Mouse (Mus musculus) MEL (cell line): Measurements from ENCODE around the gene Mfsd2b. TPM values are rescaled to one million over a fixed set of nuclear protein-coding genes. Genes with fewer than 3 reads are reported as not detected.
A peak's percentile ranks its signal among the peaks of the same experiment; 100 is the strongest.

Source experiments
- DNase-seq: peaks from one replicate; pipeline ENCODE4 v3.0.0; 2011; ENCODE audit warnings: low read depth, low spot score
- H3K27ac ChIP-seq: 2 replicates; pipeline ENCODE4 v1.5.1; 2012; ENCODE audit warnings: low read depth, mild to moderate bottlenecking, control low read depth, low read length, moderate library complexity; ENCODE audit not compliant: control insufficient read depth
- H3K27me3 ChIP-seq, 2 experiments: fragments of 150-350 bp in 1 of 2; sonication (generic) in 1 of 2; 2 replicates each; pipeline ENCODE4 v1.6.1; 2012; ENCODE audit warnings: low read length in 2 of 2, mild to moderate bottlenecking in 2 of 2, improper control_type of control experiment in 1 of 2, moderate library complexity in 1 of 2; ENCODE audit not compliant: insufficient read depth in 2 of 2, control insufficient read depth in 1 of 2
- H3K36me3 ChIP-seq, 2 experiments: 2 replicates each; pipeline ENCODE4 v1.6.1; 2012 to 2014; ENCODE audit warnings: low read length in 2 of 2, improper control_type of control experiment in 1 of 2, inconsistent platforms in 1 of 2, mild to moderate bottlenecking in 1 of 2; ENCODE audit not compliant: insufficient read depth in 2 of 2, control insufficient read depth in 1 of 2
- H3K4me1 ChIP-seq, 2 experiments: fragments of 150-350 bp in 1 of 2; sonication (generic) in 1 of 2; 2 replicates each; pipeline ENCODE4 v1.6.1; 2012; ENCODE audit warnings: low read length in 2 of 2, improper control_type of control experiment in 1 of 2, mild to moderate bottlenecking in 1 of 2; ENCODE audit not compliant: insufficient read depth in 2 of 2, control insufficient read depth in 1 of 2
- H3K4me3 ChIP-seq, 2 experiments: fragments of 150-350 bp in 1 of 2; sonication (generic) in 1 of 2; 2 replicates each; pipeline ENCODE4 v1.5.1; 2012; ENCODE audit warnings: low read depth in 2 of 2, low read length in 2 of 2, mild to moderate bottlenecking in 2 of 2, moderate library complexity in 2 of 2, control low read depth in 1 of 2, improper control_type of control experiment in 1 of 2; ENCODE audit not compliant: control insufficient read depth in 1 of 2, insufficient read depth in 1 of 2
- H3K79me2 ChIP-seq: 2 replicates; pipeline ENCODE4 v1.6.1; 2012; ENCODE audit warnings: mild to moderate bottlenecking, low read length, moderate library complexity; ENCODE audit not compliant: control insufficient read depth, poor library complexity, insufficient read depth
- H3K9ac ChIP-seq: 2 replicates; pipeline ENCODE4 v1.6.1; 2012; ENCODE audit warnings: low read depth, mild to moderate bottlenecking, control low read depth, low read length, moderate library complexity; ENCODE audit not compliant: control insufficient read depth, poor library complexity, severe bottlenecking
- H3K9me3 ChIP-seq: fragments of 150-350 bp; sonication (generic); replicated peaks from 2 replicates; pipeline ENCODE4 v1.6.1; 2012; ENCODE audit warnings: mild to moderate bottlenecking, low read length, improper control_type of control experiment, moderate library complexity; ENCODE audit not compliant: insufficient read depth
- BHLHE40 ChIP-seq: IDR thresholded peaks from 2 replicates; pipeline ENCODE4 v1.6.1; 2012; ENCODE audit warnings: low read depth, mild to moderate bottlenecking, inconsistent platforms, low read length, improper control_type of control experiment, borderline replicate concordance
- CHD1 ChIP-seq: IDR thresholded peaks from 2 replicates; pipeline ENCODE4 v1.6.1; 2012; ENCODE audit warnings: low read depth, mild to moderate bottlenecking, inconsistent platforms, low read length, improper control_type of control experiment
- CHD2 ChIP-seq: IDR thresholded peaks from 2 replicates; pipeline ENCODE4 v1.6.1; 2011; ENCODE audit warnings: low read length, improper control_type of control experiment
- E2F4 ChIP-seq: IDR thresholded peaks from 2 replicates; pipeline ENCODE4 v1.6.1; 2011; ENCODE audit warnings: low read depth, low read length, improper control_type of control experiment, borderline replicate concordance
- ELF1 ChIP-seq: IDR thresholded peaks from 2 replicates; pipeline ENCODE4 v1.6.1; 2014; ENCODE audit warnings: low read depth, mild to moderate bottlenecking, inconsistent platforms, low read length, improper control_type of control experiment, moderate library complexity
- EP300 ChIP-seq, 2 experiments: IDR thresholded peaks; 2 replicates each; pipeline ENCODE4 v1.6.1; 2011; ENCODE audit warnings: improper control_type of control experiment in 2 of 2, low read length in 2 of 2, low read depth in 1 of 2, mild to moderate bottlenecking in 1 of 2
- ETS1 ChIP-seq: IDR thresholded peaks from 2 replicates; pipeline ENCODE4 v1.6.1; 2012; ENCODE audit warnings: low read depth, mild to moderate bottlenecking, inconsistent platforms, low read length, improper control_type of control experiment, moderate library complexity
- GABPA ChIP-seq: IDR thresholded peaks from 2 replicates; pipeline ENCODE4 v1.6.1; 2012; ENCODE audit warnings: low read depth, mild to moderate bottlenecking, inconsistent platforms, low read length, improper control_type of control experiment, moderate library complexity
- HCFC1 ChIP-seq: IDR thresholded peaks from 2 replicates; pipeline ENCODE4 v1.6.1; 2012; ENCODE audit warnings: low read depth, mild to moderate bottlenecking, inconsistent platforms, low read length, improper control_type of control experiment, moderate library complexity
- JUND ChIP-seq: IDR thresholded peaks from 2 replicates; pipeline ENCODE4 v1.6.1; 2011; ENCODE audit warnings: low read depth, mild to moderate bottlenecking, improper control_type of control experiment, low read length
- KAT2A ChIP-seq: conservative IDR thresholded peaks from 2 replicates; pipeline ENCODE4 v1.6.1; 2012; ENCODE audit warnings: low read depth, low read length, improper control_type of control experiment, inconsistent platforms
- MAFK ChIP-seq: IDR thresholded peaks from 2 replicates; pipeline ENCODE4 v1.6.1; 2011; ENCODE audit warnings: low read depth, mild to moderate bottlenecking, low read length, improper control_type of control experiment, borderline replicate concordance
- MAX ChIP-seq: IDR thresholded peaks from 2 replicates; pipeline ENCODE4 v1.6.1; 2011; ENCODE audit warnings: low read length, improper control_type of control experiment
- MAZ ChIP-seq: IDR thresholded peaks from 2 replicates; pipeline ENCODE4 v1.6.1; 2012; ENCODE audit warnings: low read depth, mild to moderate bottlenecking, inconsistent platforms, low read length, improper control_type of control experiment
- MEF2A ChIP-seq: IDR thresholded peaks from 2 replicates; pipeline ENCODE4 v1.6.1; 2014; ENCODE audit warnings: low read depth, mild to moderate bottlenecking, inconsistent platforms, low read length, improper control_type of control experiment; ENCODE audit not compliant: poor library complexity, insufficient replicate concordance, severe bottlenecking; ENCODE audit errors: extremely low read depth
- MXI1 ChIP-seq: IDR thresholded peaks from 2 replicates; pipeline ENCODE4 v1.6.1; 2011; ENCODE audit warnings: mild to moderate bottlenecking, low read depth, low read length, improper control_type of control experiment
- MYB ChIP-seq: IDR thresholded peaks from 2 replicates; pipeline ENCODE4 v1.6.1; 2011; ENCODE audit warnings: mild to moderate bottlenecking, low read depth, low read length, improper control_type of control experiment
- MYC ChIP-seq: IDR thresholded peaks from 2 replicates; pipeline ENCODE4 v1.6.1; 2011; ENCODE audit warnings: low read depth, mild to moderate bottlenecking, low read length, improper control_type of control experiment, moderate library complexity
- NELFE ChIP-seq: IDR thresholded peaks from 2 replicates; pipeline ENCODE4 v1.6.1; 2011; ENCODE audit warnings: low read depth, low read length, improper control_type of control experiment
- NRF1 ChIP-seq: IDR thresholded peaks from 2 replicates; pipeline ENCODE4 v1.6.1; 2014; ENCODE audit warnings: low read depth, mild to moderate bottlenecking, inconsistent platforms, low read length, improper control_type of control experiment, moderate library complexity; ENCODE audit not compliant: poor library complexity, insufficient read depth, severe bottlenecking
- POLR2A ChIP-seq, 2 experiments: IDR thresholded peaks; 2 replicates each; pipeline ENCODE4 v1.6.1; 2011 to 2012; ENCODE audit warnings: low read length in 2 of 2, mild to moderate bottlenecking in 2 of 2, control low read depth in 1 of 2, improper control_type of control experiment in 1 of 2, low read depth in 1 of 2, moderate library complexity in 1 of 2; ENCODE audit not compliant: control insufficient read depth in 1 of 2, insufficient read depth in 1 of 2, poor library complexity in 1 of 2
- POLR2AphosphoS5 ChIP-seq: IDR thresholded peaks from 2 replicates; pipeline ENCODE4 v1.6.1; 2012; ENCODE audit warnings: low read depth, borderline replicate concordance, mild to moderate bottlenecking, inconsistent platforms, low read length, moderate library complexity, mixed read lengths
- RAD21 ChIP-seq: IDR thresholded peaks from 2 replicates; pipeline ENCODE4 v1.6.1; 2011; ENCODE audit warnings: mild to moderate bottlenecking, low read depth, low read length, improper control_type of control experiment
- RCOR1 ChIP-seq: IDR thresholded peaks from 2 replicates; pipeline ENCODE4 v1.6.1; 2012; ENCODE audit warnings: low read depth, mild to moderate bottlenecking, inconsistent platforms, low read length, improper control_type of control experiment
- SIN3A ChIP-seq: IDR thresholded peaks from 2 replicates; pipeline ENCODE4 v1.6.1; 2012; ENCODE audit warnings: low read length, improper control_type of control experiment, inconsistent platforms
- SMC3 ChIP-seq: IDR thresholded peaks from 2 replicates; pipeline ENCODE4 v1.6.1; 2011; ENCODE audit warnings: low read depth, low read length, improper control_type of control experiment
- UBTF ChIP-seq: IDR thresholded peaks from 2 replicates; pipeline ENCODE4 v1.6.1; 2012; ENCODE audit warnings: low read depth, mild to moderate bottlenecking, inconsistent platforms, low read length, improper control_type of control experiment, moderate library complexity, borderline replicate concordance; ENCODE audit not compliant: insufficient read depth
- USF2 ChIP-seq, 2 experiments: IDR thresholded peaks; 2 replicates each; pipeline ENCODE4 v1.6.1; 2011 to 2012; ENCODE audit warnings: improper control_type of control experiment in 2 of 2, low read length in 2 of 2, borderline replicate concordance in 1 of 2, inconsistent platforms in 1 of 2, low read depth in 1 of 2, mild to moderate bottlenecking in 1 of 2; ENCODE audit not compliant: insufficient read depth in 1 of 2
- ZC3H11A ChIP-seq: IDR thresholded peaks from 2 replicates; pipeline ENCODE4 v1.6.1; 2012; ENCODE audit warnings: low read depth, mild to moderate bottlenecking, inconsistent platforms, low read length, improper control_type of control experiment
- ZKSCAN1 ChIP-seq: IDR thresholded peaks from 2 replicates; pipeline ENCODE4 v1.6.1; 2012; ENCODE audit warnings: low read depth, mild to moderate bottlenecking, inconsistent platforms, low read length, improper control_type of control experiment, moderate library complexity
- ZMIZ1 ChIP-seq: IDR thresholded peaks from 2 replicates; pipeline ENCODE4 v1.6.1; 2012; ENCODE audit warnings: low read depth, mild to moderate bottlenecking, inconsistent platforms, low read length, improper control_type of control experiment, moderate library complexity
- ZNF384 ChIP-seq: IDR thresholded peaks from 2 replicates; pipeline ENCODE4 v1.6.1; 2012; ENCODE audit warnings: low read depth, mild to moderate bottlenecking, inconsistent platforms, low read length, improper control_type of control experiment
- polyA plus RNA-seq, 2 experiments: library from polyadenylated mRNA; stranded (reverse) in 1 of 2; unstranded in 1 of 2; fragments of >175 nt in 1 of 2; fragments of >200 nt in 1 of 2; gene quantifications; 2 replicates each; pipeline versions ENCODE4 v1.2.1 to v1.2.4; 2012; ENCODE audit warnings: low replicate concordance in 2 of 2, low read depth in 1 of 2; ENCODE audit not compliant: insufficient read length in 2 of 2, insufficient read depth in 1 of 2, missing spikeins in 1 of 2
- total RNA-seq: library from RNA; depleted of rRNA; stranded (reverse); fragments of 300-350 nt; gene quantifications from 2 replicates; pipeline ENCODE4 v1.2.3, GENCODE M21; 2012

The Mfsd2b gene
- total and polyA plus RNA-seq, 3 experiments = 31.9 to 117 TPM; not detected in 1

DNA sequence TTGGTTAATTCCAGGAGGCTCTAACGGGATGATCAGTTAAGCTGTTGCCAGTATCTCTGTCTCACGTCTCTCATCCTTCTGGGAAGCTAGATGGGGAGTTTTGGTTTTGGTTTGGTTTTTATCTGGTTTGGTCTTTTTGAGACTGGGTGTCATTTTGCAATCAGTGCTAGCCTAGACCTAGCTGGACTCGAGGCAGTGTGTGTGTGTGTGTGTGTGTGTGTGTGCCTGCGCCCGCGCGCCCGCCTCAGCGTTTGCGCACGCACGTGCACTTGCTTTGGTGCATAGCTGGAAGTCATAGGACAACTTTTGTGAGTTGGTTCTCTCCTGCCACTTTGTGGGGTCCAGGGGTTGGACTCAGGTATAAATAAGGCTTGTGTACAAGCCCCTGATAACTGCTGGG lies 30.4 kb downstream of the Mfsd2b start (continued):
- peak; percentile 13; the same call in 1 of the 2 replicates for TF ChIP-seq SIN3A
- TF ChIP-seq MYC = peak; percentile 79; the same call in 1 of the 2 replicates
- no peak for TF ChIP-seq USF2 (IDR thresholded peaks at IDR 0.05; ENCODE audit: borderline replicate concordance in 1 of 2, insufficient read depth in 1 of 2, low read depth in 1 of 2, low read length in 2 of 2)

DNA sequence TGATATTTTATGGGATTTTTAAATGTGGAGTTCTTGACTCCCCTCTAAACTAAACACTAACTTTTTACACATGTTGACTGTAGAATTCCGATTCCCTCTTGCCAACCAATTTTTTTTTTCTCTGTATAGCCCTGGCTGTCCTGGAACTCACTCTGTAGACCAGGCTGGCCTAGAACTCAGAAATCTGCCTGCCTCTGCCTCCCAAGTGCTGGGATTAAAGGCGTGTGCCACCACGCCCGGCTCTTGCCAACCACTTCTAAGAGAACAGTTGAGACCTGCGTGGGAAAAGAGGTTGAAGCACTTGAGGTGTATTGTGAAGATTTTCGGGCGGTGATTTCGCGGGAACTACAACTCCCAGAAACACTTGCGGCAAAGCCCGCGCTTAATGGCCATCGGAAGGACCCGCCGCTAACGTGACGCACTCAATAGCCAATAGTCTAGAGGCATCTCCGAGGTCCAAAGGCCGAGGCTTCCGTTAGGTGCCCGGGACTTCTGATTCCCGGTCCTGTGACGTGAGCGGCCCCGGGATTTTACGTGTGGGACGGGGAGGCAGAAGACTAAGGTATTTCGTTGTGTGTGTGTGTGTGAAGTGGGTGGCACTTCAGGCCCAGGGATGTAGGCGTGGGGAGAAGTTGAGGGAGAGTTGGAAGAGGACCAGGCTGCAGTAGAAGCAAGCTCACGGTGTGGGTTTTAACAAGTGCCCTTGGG lies 31.1 kb downstream of the Mfsd2b start, which contains the start of gene Wdcp:
TSS of gene Wdcp (plus strand) at position 414 of the 708 bp plus-strand sequence.
- peak; percentile 96 for DNase-seq
- Histone ChIP-seq H3K27ac (peak within 1 kb of the TSS; percentile 53), H3K79me2 (peaks cover 19% of the 10 kb centered on the region), H3K9ac (peak within 1 kb of the TSS; percentile 67), H3K36me3 (peaks cover 0 to 11% of the 10 kb centered on the region in 2 experiments; a peak in 2 of 4 replicates), H3K4me3 (peak within 1 kb of the TSS; percentile 77 to 90), H3K27me3 (no peaks in the 10 kb centered on the region), H3K9me3 (no peaks in the 10 kb centered on the region), H3K4me1 (peaks cover 0 to 19% of the 10 kb centered on the region in 2 experiments; a peak in 2 of 4 replicates)
- TF ChIP-seq POLR2AphosphoS5 = no peak
- no peak for TF ChIP-seq MAZ
- TF ChIP-seq RAD21 = no peak
- peak; percentile 95 for TF ChIP-seq HCFC1
- TF ChIP-seq SMC3 = no peak; the same call in 1 of the 2 replicates
- TF ChIP-seq ZMIZ1 = peak; percentile 37; the same call in 1 of the 2 replicates
- TF ChIP-seq MEF2A = no peak
- TF ChIP-seq MAFK = no peak
- no peak for TF ChIP-seq MYC
- TF ChIP-seq MAX = peak; percentile 42; the same call in 1 of the 2 replicates
- peak; percentile 91; the same call in 1 of the 2 replicates for TF ChIP-seq E2F4
- TF ChIP-seq UBTF = no peak
- TF ChIP-seq NELFE = peak; percentile 69
- TF ChIP-seq BHLHE40 = 0 out of 2 replicates have a peak, but pooled peaks have one; percentile 17
- no peak for TF ChIP-seq ZC3H11A
- 0 out of 2 replicates have a peak, but pooled peaks have one; percentile 28 for TF ChIP-seq RCOR1
- TF ChIP-seq CHD1 = no peak
- TF ChIP-seq ETS1 = 0 out of 2 replicates have a peak, but pooled peaks have one; percentile 37
- no peak for TF ChIP-seq MYB
- peak; percentile 43 to 74; a peak in 2 of 4 replicates for TF ChIP-seq POLR2A (IDR thresholded peaks at IDR 0.05; ENCODE audit: control insufficient read depth in 1 of 2, insufficient read depth in 1 of 2, low read depth in 1 of 2, low read length in 2 of 2, poor library complexity in 1 of 2)
- TF ChIP-seq ELF1 = peak; percentile 63; the same call in 1 of the 2 replicates
- no peak; the same call in 1 of the 2 replicates for TF ChIP-seq MXI1
- TF ChIP-seq ZNF384 = no peak
- TF ChIP-seq CHD2 = peak; percentile 58
- TF ChIP-seq ZKSCAN1 = no peak
- peak; percentile 58 for TF ChIP-seq SIN3A
- TF ChIP-seq EP300 (IDR thresholded peaks at IDR 0.05; ENCODE audit: low read depth in 1 of 2, low read length in 2 of 2) = no peak
- no peak for TF ChIP-seq NRF1
- TF ChIP-seq GABPA = no peak
- no peak for TF ChIP-seq JUND
- peak; percentile 72; the same call in 1 of the 2 replicates for TF ChIP-seq KAT2A
